Mouse (Mus musculus) induced T-regulatory cell, adult 2 months (primary cell): Measurements from ENCODE around the gene Plbd2.

Experiments used
- DNase-seq: peaks from one replicate; pipeline ENCODE4 v3.0.0-alpha.2; 2012; ENCODE audit warnings: low read depth

Plbd2 gene

DNA sequence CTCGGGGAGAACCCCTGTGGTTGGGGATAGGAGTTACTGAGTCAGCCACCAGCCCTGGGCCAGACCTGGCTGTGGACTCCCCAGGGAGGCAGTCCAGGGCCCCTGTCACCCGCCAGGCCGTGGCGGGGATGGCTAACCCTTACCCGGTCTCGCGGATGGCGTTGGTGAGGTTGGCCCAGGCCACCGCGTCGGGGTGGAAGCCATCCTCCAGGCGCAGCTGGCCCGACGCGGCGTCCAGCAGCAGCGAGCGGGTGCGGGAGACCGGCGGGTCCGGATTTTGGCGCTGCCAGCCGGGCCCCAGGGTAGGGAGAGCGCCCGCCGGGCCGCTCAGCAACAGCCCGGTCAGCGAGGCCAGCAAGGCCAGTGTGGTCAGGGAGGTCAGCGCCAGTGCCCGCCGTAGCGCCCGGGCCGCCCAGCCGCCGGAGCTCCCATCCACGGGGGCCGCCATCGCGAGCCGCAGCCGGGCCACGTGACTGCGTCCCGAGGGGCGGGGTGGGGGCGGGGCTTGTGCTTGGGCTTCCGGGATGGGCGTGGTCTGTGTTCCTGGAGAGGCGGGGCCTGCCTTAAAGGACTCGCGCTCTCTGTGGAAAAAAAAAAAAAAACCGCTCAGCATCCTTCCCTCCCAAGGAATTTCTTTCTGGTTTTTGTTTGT, at the start of gene Plbd2:
TSS of gene Plbd2 (minus strand) at position 482 of the 652 bp plus-strand sequence.
- DNase-seq: peak; percentile 93

GRCm38 (mm10) chr5:120550673-120551072, 47.2 kb upstream of the Plbd2 start:
- DNase-seq: no peak

DNA sequence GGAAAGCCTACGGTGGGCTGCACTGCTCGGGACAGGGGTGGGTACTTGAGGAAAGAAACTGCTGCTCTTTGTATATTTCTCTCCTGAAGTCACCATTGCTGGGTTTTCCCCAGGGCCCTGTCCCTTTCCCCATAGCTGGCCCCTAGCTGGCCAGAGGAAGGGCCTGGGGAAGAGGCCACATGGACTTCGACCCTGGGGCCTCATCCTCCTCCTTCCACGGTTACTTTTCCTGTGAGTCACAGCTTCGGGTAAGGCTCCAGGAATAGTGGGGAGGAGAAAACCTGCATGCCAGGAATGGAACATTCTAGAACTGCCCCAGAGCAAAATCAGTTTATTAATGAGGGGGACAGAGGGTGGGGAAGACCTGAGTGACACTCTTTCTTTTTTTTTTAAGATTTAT, 46.7 kb upstream of the Plbd2 start:
- no peak for DNase-seq

GRCm38 (mm10) chr5:120548236-120548850, 44.9 kb upstream of the Plbd2 start:
- DNase-seq: no peak

DNA sequence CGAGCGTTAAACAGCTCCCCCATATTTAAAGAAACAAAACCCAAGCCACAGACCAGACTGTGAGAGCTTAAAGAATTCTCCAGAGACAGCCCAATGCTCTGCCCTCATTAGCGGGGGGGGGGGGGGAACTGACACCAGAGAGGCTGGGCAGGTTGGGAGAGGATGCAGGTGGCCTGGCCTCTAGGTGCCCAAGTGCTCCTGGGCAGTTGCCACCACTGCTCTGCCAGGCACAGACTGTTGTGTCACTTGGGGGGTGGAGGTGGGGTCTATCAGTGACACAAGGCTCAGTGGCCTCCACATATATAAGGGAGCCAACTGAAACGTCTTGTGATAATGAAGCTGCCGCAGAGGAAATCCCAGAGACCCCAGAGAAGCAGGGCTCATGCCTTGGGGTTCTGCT, 33.2 kb upstream of the Plbd2 start:
- no peak for DNase-seq

DNA sequence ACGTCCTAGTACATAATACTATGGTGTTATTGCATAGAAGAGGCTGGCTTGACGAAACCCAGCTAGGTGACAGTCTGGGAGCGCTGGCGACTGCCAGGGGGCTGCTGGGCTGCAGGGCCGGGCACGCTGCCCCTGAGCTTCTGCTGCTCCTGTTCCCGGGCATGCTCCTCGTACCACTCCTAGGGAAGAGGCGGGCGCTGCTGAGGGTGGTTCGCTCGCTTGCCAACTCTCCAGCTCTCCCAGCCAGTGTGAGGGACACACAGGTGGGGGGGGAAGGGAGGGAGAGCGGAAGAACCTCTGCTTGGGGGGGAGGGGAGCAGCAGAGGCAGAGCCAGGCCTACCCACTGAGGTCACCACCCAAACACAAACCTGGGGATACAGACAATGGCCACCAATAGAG, 32.6 kb upstream of the Plbd2 start:
- no peak for DNase-seq

DNA sequence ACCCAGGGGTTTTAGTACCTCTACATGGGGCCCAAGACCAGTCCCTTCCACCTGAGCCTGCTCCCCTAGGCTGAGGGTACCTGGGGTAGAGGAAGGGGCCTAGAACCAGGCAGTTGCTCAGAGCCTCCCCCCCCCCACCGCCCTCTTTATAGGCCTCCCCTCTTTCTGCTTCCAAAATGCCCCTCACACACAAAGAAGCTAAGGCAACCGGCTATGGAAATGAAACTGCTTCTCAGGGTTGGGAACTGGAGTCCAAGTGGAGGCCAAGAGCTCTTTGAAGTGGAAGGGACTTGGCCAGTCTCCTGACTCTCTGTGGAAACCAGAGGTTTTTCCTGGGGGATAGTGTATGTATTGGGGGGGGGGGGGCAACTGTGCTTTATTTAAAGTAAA, 31.3 kb upstream of the Plbd2 start:
- DNase-seq: no peak

DNA sequence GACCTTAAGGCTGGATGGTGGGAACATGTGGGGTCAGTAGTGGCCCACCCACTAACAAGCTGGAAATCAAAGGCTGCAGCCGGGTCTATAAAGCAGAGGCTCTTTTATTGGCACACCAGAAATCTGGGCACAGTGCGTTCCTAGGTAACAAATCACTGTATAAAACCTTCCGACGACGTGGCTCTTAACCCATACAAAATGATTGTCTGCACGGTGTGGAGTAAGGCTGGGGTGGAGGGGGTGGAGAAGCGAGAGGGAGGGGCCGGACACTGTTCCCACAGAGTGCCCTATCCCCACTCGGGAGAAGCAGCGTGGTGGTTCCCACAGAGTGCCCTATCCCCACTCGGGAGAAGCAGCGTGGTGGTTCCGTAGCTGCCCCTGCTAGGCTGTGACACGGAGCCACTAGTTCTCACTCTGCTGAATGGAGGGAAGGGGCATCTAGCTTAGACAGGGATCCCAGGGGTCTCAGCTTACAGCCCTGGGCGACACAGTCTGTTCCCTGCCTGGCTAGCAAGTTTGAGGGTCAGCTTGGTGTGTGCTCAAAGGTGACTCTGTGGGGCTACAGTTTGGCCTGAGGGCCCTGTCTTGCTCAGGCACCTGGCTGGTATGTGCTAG, 30.8 kb upstream of the Plbd2 start:
- no peak for DNase-seq

DNA sequence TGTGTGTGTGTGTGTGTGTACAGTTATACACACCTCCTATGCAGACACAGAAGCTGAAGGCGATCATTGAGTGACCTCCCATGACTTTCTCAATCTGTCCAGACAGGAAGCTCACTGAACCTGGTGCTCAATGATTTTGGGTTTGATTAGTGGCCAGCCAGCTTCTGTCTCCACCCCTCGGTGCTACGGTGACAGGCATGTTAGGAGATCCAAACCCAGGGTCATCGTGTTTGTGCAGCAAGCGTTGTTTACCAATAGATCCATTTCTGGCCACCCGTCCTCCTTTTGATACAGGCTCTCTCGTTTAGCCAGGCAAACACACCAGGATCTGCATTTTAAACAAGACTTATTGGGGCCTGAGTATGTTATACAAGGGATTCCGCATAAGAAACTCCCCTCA, 28.2 kb upstream of the Plbd2 start:
- no peak for DNase-seq

DNA sequence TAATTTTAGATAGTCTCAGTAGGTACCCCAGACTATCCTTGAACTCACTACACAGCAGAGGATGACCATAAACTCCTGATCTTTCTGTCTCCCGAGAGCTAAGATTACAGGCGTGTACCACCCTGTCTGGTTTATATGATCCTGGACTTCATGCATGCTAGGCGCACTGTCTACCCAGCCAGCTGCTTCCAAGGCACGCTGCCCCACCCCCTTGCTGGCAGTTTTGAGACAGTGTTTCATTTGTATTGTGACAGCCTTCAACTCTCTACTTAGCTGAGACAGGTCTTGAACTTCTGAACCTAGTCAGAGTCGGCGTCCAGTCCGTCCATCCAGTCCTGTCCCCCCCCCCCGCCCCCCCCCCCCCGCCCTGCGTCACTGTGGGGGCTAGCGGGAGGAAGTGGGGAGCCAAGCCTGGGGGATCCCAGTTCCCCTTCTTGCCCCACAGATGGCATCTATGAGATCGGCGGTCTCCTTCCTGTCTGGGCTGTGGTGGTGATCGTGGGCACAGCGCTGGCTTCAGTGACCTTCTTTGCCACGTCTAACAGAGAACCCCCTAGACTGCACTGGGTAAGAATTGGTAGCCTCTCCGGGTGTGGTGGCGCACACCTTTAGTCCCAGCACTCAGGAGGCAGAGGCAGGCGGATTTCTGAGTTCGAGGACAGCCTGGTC, 24.0 kb upstream of the Plbd2 start:
- DNase-seq: no peak

GRCm38 (mm10) chr5:120526311-120526710, 22.9 kb upstream of the Plbd2 start:
- DNase-seq: no peak

DNA sequence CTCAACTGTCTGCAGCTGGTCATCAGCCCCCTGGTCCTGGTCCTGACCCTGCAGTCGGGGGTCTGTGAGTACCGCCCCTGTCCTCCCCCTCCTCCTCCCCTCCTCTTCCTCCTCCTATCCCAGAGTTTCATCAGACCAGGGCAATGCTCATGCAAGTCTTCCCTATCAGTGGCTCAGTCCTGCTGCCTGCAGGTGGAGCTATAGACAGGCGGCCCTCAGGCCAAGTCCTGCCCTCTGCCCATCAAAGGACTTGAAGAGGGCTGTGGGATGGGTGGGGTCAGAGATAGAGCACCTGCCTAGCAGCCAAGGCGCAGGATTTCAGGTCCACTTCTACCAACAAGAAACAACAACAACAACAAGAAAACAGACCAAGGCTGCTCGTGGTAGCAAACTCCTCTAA, 22.3 kb upstream of the Plbd2 start:
- DNase-seq: no peak

GRCm38 (mm10) chr5:120524736-120525135, 21.3 kb upstream of the Plbd2 start:
- no peak for DNase-seq

- DNase-seq: peak; percentile 73
Measured at GRCm38 (mm10) chr5:120522649-120523048, 19.2 kb upstream of the Plbd2 start.

- no peak for DNase-seq
Measured at GRCm38 (mm10) chr5:120517552-120517951, 14.1 kb upstream of the Plbd2 start.

DNA sequence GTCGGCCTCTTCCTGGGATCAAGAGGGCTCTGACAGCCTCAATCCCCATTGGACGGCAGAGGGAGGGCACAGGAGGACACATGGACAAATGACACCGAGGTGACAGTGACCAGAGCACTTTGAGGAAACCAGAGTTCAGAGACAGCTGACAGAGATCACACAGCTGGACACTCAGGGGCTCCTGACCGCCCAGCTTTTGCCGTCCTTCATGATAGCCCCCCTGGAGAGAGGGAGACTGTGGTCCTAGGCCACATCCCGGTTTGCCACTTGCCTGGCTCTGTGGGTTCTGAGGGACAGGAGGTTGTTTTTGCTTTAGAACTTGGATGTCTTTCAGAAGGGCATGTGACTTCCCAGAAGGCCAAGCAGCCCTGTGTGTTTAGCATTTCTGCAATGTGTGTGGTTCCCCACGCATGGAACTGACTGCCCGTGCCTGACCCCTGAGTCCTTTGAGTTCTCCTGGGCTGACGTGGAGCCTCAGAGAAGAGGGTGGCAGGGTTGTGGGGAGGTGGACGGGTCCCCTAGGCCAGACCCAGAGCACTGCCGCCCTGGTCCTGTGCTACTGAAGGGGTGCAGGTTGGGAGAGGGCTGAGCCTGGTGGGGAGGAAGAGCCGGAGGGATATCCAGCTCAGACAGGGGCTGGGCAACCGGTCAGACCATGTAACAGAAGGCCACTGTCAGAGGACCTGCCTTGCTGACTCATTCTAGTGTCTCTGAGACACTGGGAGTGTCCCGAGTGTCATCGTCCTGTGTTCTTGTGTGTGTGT, 13.0 kb upstream of the Plbd2 start:
- no peak for DNase-seq

GRCm38 (mm10) chr5:120515451-120515850, 12.0 kb upstream of the Plbd2 start:
- no peak for DNase-seq

GRCm38 (mm10) chr5:120514754-120515153, 11.3 kb upstream of the Plbd2 start:
- DNase-seq: no peak

DNA sequence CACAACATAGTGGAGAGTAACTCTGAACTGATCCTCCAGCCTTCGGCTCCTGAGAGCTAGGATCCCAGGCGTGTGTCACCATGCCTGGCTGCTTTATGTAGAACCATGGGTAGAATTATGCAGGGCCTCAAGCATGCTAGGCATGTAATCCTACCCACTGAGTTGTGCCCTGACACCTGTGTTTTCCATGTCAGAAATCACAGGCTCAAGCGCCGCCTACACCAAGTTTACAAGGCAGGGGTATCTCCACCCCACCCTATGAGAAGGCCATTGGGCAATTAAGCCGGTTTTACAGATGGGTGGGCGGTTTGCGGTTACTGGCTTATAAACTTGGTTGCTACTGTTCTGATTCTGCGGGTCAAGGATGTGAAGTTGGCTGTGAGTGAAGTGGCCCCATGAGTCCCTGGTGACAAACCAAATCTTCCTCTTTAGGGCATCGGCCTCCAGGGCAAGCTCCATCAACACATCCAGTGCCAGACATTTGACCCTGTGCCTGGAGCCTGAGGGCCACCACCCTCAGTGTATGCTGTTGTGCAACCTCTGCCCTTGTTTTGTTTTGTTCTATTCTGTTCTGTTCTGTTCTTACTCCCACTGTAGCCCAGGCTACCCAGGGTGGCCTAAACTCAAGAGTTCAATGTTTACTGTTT, 10.7 kb upstream of the Plbd2 start:
- no peak for DNase-seq

DNA sequence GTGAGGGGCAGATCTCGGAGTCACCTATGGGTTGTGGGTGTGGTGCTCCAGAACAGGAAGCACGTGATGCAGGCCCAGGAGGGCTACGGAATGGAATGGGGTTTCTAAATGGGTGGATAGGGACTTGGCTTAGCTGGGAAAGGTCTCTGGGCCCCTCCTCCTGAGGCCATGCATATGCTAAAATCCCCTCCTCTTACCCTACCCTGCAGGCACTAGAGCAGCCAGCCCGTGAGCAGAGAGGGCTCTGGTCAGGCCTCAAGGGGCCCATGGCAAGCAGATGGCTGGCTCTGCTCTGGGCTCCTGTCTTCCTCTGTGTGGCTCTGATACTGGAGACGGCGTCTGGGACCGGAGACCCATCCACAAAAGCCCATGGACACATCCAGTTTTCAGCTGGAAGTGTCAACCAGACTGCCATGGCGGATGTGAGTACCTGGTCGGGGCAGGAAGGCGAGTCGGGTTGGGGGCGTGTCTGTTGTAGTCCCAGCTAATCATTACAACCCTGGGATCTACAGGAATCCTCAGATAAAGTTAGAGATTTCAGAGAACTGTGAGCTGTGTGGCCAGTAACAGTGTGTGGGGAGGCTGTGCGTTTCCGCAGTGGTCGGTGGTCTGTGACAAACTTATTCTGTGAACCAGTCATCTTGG, 9.6 kb upstream of the Plbd2 start:
- DNase-seq: no peak

DNA sequence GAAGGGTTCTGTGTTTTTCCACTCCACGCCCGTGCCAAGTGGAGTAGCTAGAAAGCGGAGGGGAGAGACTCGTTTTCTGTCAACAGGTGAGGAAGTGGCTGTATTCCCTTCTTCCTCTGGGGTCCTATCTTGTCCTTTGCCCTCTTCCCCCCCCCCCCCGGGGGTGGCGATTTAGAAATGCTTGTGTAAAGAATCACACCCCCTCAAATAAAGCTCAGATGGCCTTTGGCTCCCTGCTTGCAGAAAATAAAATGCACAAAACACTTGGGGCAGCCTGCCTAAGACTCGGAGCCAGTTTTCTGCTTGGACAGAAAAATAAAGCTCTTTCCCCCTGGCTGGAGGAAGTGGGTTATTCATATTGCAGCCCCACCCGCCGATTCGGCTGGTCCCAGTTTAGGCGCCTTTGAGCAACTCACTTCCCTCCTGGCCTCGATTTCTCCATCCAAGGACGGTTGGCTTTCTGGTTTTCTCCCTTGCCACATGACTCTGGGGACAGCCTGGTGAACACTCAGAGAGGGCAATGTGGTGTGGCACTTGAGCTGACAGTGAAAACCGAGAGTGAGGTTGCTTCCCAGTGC, 8.3 kb upstream of the Plbd2 start:
- DNase-seq: peak; percentile 39
